Mouse (Mus musculus) heart, embryonic 10.5 days (tissue): Measurements from ENCODE around the gene Fbxw2. TPM values are rescaled to one million over a fixed set of nuclear protein-coding genes. Genes with fewer than 3 reads are reported as not detected.

Experiments used
- DNase-seq: peaks from one replicate; pipeline ENCODE4 v3.0.0-alpha.2; 2017; ENCODE audit warnings: low spot score
- H3K27ac ChIP-seq: fragments of 300-500 bp; sonication (generic); 2 replicates; pipeline ENCODE4 v1.5.1; 2016; ENCODE audit warnings: mild to moderate bottlenecking
- H3K27me3 ChIP-seq: fragments of 300-500 bp; sonication (generic); 2 replicates; pipeline ENCODE4 v1.6.1; 2016; ENCODE audit warnings: mild to moderate bottlenecking; ENCODE audit not compliant: poor library complexity, insufficient read depth, severe bottlenecking
- H3K36me3 ChIP-seq: fragments of 300-500 bp; sonication (generic); 2 replicates; pipeline ENCODE4 v1.6.1; 2016; ENCODE audit warnings: mild to moderate bottlenecking, moderate library complexity
- H3K4me1 ChIP-seq: fragments of 300-500 bp; sonication (generic); 2 replicates; pipeline ENCODE4 v1.6.1; 2016; ENCODE audit warnings: mild to moderate bottlenecking
- H3K4me3 ChIP-seq: fragments of 300-500 bp; sonication (generic); 2 replicates; pipeline ENCODE4 v1.5.1; 2016; ENCODE audit warnings: mild to moderate bottlenecking, moderate library complexity
- H3K9me3 ChIP-seq: fragments of 300-500 bp; sonication (generic); 2 replicates; pipeline ENCODE4 v1.6.1; 2016; ENCODE audit warnings: mild to moderate bottlenecking, moderate library complexity
- WGBS: fragments of 180-500 bp; shearing (Covaris S2); methylation state at CpG from one replicate; pipeline ENCODE4 v1.1.7; 2016; 5-methylcytosine and 5-hydroxymethylcytosine counted together
- polyA plus RNA-seq: library from polyadenylated mRNA; unstranded; fragments of >200 nt; fragmentation: Nextera tagmentation; extraction: Ambion mirVana; gene quantifications from 2 replicates; pipeline ENCODE4 v1.2.1, GENCODE M21; 2016

Fbxw2 gene
- polyA plus RNA-seq, 1 experiment from 2014 or later: 74.5 TPM

DNA sequence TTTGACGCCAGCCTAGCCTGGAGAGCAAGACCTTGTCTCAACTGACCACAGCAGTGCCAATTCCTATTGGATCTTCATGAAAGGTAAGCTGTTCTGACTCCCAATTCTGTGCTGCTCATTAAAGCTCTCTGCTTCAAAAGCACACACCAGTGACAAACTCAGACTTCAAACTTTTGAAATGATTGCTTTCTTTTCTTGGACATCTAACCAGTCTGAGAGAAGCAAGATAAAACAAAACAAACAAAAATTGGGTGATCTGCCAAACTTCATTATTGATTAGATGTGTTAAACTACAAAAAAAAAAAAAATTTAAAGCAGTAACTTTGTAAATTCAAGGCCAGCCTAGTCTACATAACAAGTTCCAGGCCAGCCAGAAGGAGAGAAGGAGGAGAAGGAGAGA, 68.8 kb downstream of the Fbxw2 start:
- Histone ChIP-seq H3K4me3 (no peak overlapping the region), H3K27ac (no peak overlapping the region), H3K27me3 (no peaks in the 10 kb centered on the region), H3K9me3 (no peaks in the 10 kb centered on the region), H3K4me1 (peaks cover 5% of the 10 kb centered on the region; the same call in 1 of the 2 replicates), H3K36me3 (no peaks in the 10 kb centered on the region)
- no peak for DNase-seq
- WGBS: 69% methylated on average over 1 of the region's 1 CpGs

- Histone ChIP-seq H3K27me3 (no peaks in the 10 kb centered on the region), H3K4me3 (peak within 1 kb of the TSS; percentile 95), H3K36me3 (no peaks in the 10 kb centered on the region), H3K27ac (peak within 1 kb of the TSS; percentile 96), H3K4me1 (peaks cover 10% of the 10 kb centered on the region; the same call in 1 of the 2 replicates), H3K9me3 (no peaks in the 10 kb centered on the region)
- WGBS: 2% methylated on average over 14 of the region's 14 CpGs
- DNase-seq: peak; percentile 80
These were observed 71.4 kb downstream of the Fbxw2 start, which contains the start of gene Gapvd1 for GRCm38 (mm10) chr2:34754551-34755358. Gene Gapvd1, minus strand, starts transcription at chr2:34755232.

Other genes with a start within 250 kb of the Fbxw2 start
- gene Gapvd1, start 71.1 kb downstream of the Fbxw2 start, polyA plus RNA-seq: 63.7 and 80.0 TPM in 2 replicates
- 1,119 and 1,337 TPM in 2 replicates for gene Hspa5, start 54.3 kb downstream of the Fbxw2 start, polyA plus RNA-seq
- gene Rabepk, start 26.4 kb downstream of the Fbxw2 start, polyA plus RNA-seq: 39.3 and 40.2 TPM in 2 replicates
- not detected in 2 replicates for gene Gm34653, start 6.7 kb upstream of the Fbxw2 start, polyA plus RNA-seq
- gene Cutal, start 48.1 kb upstream of the Fbxw2 start, polyA plus RNA-seq: 0.31 TPM in 1 of 2 replicates, not detected in the other
- 77.5 and 96.6 TPM in 2 replicates for gene Psmd5, start 48.7 kb upstream of the Fbxw2 start, polyA plus RNA-seq
- 3.1 and 3.9 TPM in 2 replicates for gene Phf19, start 87.7 kb upstream of the Fbxw2 start, polyA plus RNA-seq
- gene Traf1, start 135.5 kb upstream of the Fbxw2 start, polyA plus RNA-seq: 0.78 and 0.85 TPM in 2 replicates
- 0.31 TPM in 1 of 2 replicates, not detected in the other for gene Hc, start 235.1 kb upstream of the Fbxw2 start, polyA plus RNA-seq